Mouse (Mus musculus): ENCODE measurements at regions not wholly inside any gene's neighbourhood (a gene's known extent, or its start where the extent isn't known, plus 50 kb on each side); places are given as distances from the start of the nearest gene placed in this dataset.
A peak's percentile ranks its signal among the peaks of the same experiment; 100 is the strongest.

- 31% methylated on average over 3 of the region's 3 CpGs for WGBS
- no peak for DNase-seq
- H3K36me3 ChIP-seq (ENCODE audit: control insufficient read depth, insufficient read depth, low read length), result no peaks in the 10 kb centered on the region
- no peak overlapping the region for H3K4me3 ChIP-seq (ENCODE audit: insufficient read depth, low read depth, low read length)
- no peaks in the 10 kb centered on the region for H3K27me3 ChIP-seq (replicated peaks; ENCODE audit: control insufficient read depth, insufficient read depth, low read length)
- TF ChIP-seq CTCF (conservative IDR thresholded peaks at IDR 0.05; ENCODE audit: insufficient read depth, insufficient read length, low read depth, low read length) (no peak), POLR2A (IDR thresholded peaks at IDR 0.05; ENCODE audit: low read depth, low read length) (no peak)
- no peak overlapping the region for H3K27ac ChIP-seq (ENCODE audit: insufficient read depth, low read depth, low read length)
- H3K4me1 ChIP-seq (ENCODE audit: control insufficient read depth, insufficient read depth, low read length), result no peaks in the 10 kb centered on the region
Measured at GRCm38 (mm10) chr9:27242325-27242724, 56.7 kb upstream of the Igsf9b start.

- Histone ChIP-seq H3K4me1 (ENCODE audit: control insufficient read depth, insufficient read depth, low read length) (no peaks in the 10 kb centered on the region), H3K27me3 (replicated peaks; ENCODE audit: control insufficient read depth, insufficient read depth, low read length) (no peaks in the 10 kb centered on the region), H3K4me3 (ENCODE audit: insufficient read depth, low read depth, low read length) (no peak overlapping the region), H3K36me3 (ENCODE audit: control insufficient read depth, insufficient read depth, low read length) (no peaks in the 10 kb centered on the region), H3K27ac (ENCODE audit: insufficient read depth, low read depth, low read length) (no peak overlapping the region)
- no peak for TF ChIP-seq POLR2A (IDR thresholded peaks at IDR 0.05; ENCODE audit: low read depth, low read length)
- no peak for TF ChIP-seq CTCF (conservative IDR thresholded peaks at IDR 0.05; ENCODE audit: insufficient read depth, insufficient read length, low read depth, low read length)
- 72% methylated on average over 3 of the region's 3 CpGs for WGBS
- no peak for DNase-seq
Measured at GRCm38 (mm10) chr9:27240926-27241325, 58.1 kb upstream of the Igsf9b start.

- Histone ChIP-seq H3K36me3 (ENCODE audit: control insufficient read depth, insufficient read depth, low read length) (no peaks in the 10 kb centered on the region), H3K4me3 (ENCODE audit: insufficient read depth, low read depth, low read length) (no peak overlapping the region), H3K27me3 (replicated peaks; ENCODE audit: control insufficient read depth, insufficient read depth, low read length) (no peaks in the 10 kb centered on the region), H3K27ac (ENCODE audit: insufficient read depth, low read depth, low read length) (no peak overlapping the region), H3K4me1 (ENCODE audit: control insufficient read depth, insufficient read depth, low read length) (no peaks in the 10 kb centered on the region)
- TF ChIP-seq POLR2A (IDR thresholded peaks at IDR 0.05; ENCODE audit: low read depth, low read length), result no peak
- TF ChIP-seq CTCF (conservative IDR thresholded peaks at IDR 0.05; ENCODE audit: insufficient read depth, insufficient read length, low read depth, low read length), result no peak
- 77% methylated on average over 3 of the region's 3 CpGs for WGBS
- no peak for DNase-seq
Measured at GRCm38 (mm10) chr9:27240491-27240890, 58.5 kb upstream of the Igsf9b start.

GRCm38 (mm10) chr9:27232692-27233091, 66.3 kb upstream of the Igsf9b start:
- WGBS, result 85% methylated on average over 4 of the region's 4 CpGs
- no peak for DNase-seq
- Histone ChIP-seq H3K27ac (ENCODE audit: insufficient read depth, low read depth, low read length) (no peak overlapping the region), H3K27me3 (replicated peaks; ENCODE audit: control insufficient read depth, insufficient read depth, low read length) (no peaks in the 10 kb centered on the region), H3K4me3 (ENCODE audit: insufficient read depth, low read depth, low read length) (no peak overlapping the region), H3K4me1 (ENCODE audit: control insufficient read depth, insufficient read depth, low read length) (no peaks in the 10 kb centered on the region), H3K36me3 (ENCODE audit: control insufficient read depth, insufficient read depth, low read length) (no peaks in the 10 kb centered on the region)
- no peak for TF ChIP-seq POLR2A (IDR thresholded peaks at IDR 0.05; ENCODE audit: low read depth, low read length)
- no peak for TF ChIP-seq CTCF (conservative IDR thresholded peaks at IDR 0.05; ENCODE audit: insufficient read depth, insufficient read length, low read depth, low read length)

GRCm38 (mm10) chr9:27227458-27227857, 71.5 kb upstream of the Igsf9b start:
- Histone ChIP-seq H3K4me1 (ENCODE audit: control insufficient read depth, insufficient read depth, low read length) (no peaks in the 10 kb centered on the region), H3K36me3 (ENCODE audit: control insufficient read depth, insufficient read depth, low read length) (no peaks in the 10 kb centered on the region), H3K4me3 (ENCODE audit: insufficient read depth, low read depth, low read length) (no peak overlapping the region), H3K27ac (ENCODE audit: insufficient read depth, low read depth, low read length) (no peak overlapping the region), H3K27me3 (replicated peaks; ENCODE audit: control insufficient read depth, insufficient read depth, low read length) (no peaks in the 10 kb centered on the region)
- no peak for DNase-seq
- TF ChIP-seq CTCF (conservative IDR thresholded peaks at IDR 0.05; ENCODE audit: insufficient read depth, insufficient read length, low read depth, low read length) (no peak), POLR2A (IDR thresholded peaks at IDR 0.05; ENCODE audit: low read depth, low read length) (no peak)
- WGBS, result 91% methylated on average over 7 of the region's 7 CpGs

GRCm38 (mm10) chr9:27221183-27221582, 66.0 kb upstream of the Jam3 start:
- no peaks in the 10 kb centered on the region for H3K27me3 ChIP-seq (replicated peaks; ENCODE audit: control insufficient read depth, insufficient read depth, low read length)

GRCm38 (mm10) chr9:27216024-27216423, 60.8 kb upstream of the Jam3 start:
- TF ChIP-seq POLR2A (IDR thresholded peaks at IDR 0.05; ENCODE audit: low read depth, low read length) (no peak), CTCF (conservative IDR thresholded peaks at IDR 0.05; ENCODE audit: insufficient read depth, insufficient read length, low read depth, low read length) (no peak)
- WGBS, result 90% methylated on average over 7 of the region's 7 CpGs

More at GRCm38 (mm10) chr9:27221183-27221582, 66.0 kb upstream of the Jam3 start:
- WGBS, result 88% methylated on average over 7 of the region's 7 CpGs
- H3K4me3 ChIP-seq (ENCODE audit: insufficient read depth, low read depth, low read length), result no peak overlapping the region
- TF ChIP-seq CTCF (conservative IDR thresholded peaks at IDR 0.05; ENCODE audit: insufficient read depth, insufficient read length, low read depth, low read length) (no peak), POLR2A (IDR thresholded peaks at IDR 0.05; ENCODE audit: low read depth, low read length) (no peak)
- no peaks in the 10 kb centered on the region for H3K4me1 ChIP-seq (ENCODE audit: control insufficient read depth, insufficient read depth, low read length)
- H3K36me3 ChIP-seq (ENCODE audit: control insufficient read depth, insufficient read depth, low read length), result no peaks in the 10 kb centered on the region
- no peak overlapping the region for H3K27ac ChIP-seq (ENCODE audit: insufficient read depth, low read depth, low read length)
- no peak for DNase-seq

GRCm38 (mm10) chr9:27214023-27214422, 58.8 kb upstream of the Jam3 start:
- H3K36me3 ChIP-seq (ENCODE audit: control insufficient read depth, insufficient read depth, low read length), result no peaks in the 10 kb centered on the region
- H3K4me3 ChIP-seq (ENCODE audit: insufficient read depth, low read depth, low read length), result no peak overlapping the region
- no peaks in the 10 kb centered on the region for H3K4me1 ChIP-seq (ENCODE audit: control insufficient read depth, insufficient read depth, low read length)
- peak; percentile 22 for DNase-seq
- no peak overlapping the region for H3K27ac ChIP-seq (ENCODE audit: insufficient read depth, low read depth, low read length)
- no peaks in the 10 kb centered on the region for H3K27me3 ChIP-seq (replicated peaks; ENCODE audit: control insufficient read depth, insufficient read depth, low read length)
- WGBS, result 65% methylated on average over 3 of the region's 3 CpGs
- TF ChIP-seq CTCF (conservative IDR thresholded peaks at IDR 0.05; ENCODE audit: insufficient read depth, insufficient read length, low read depth, low read length) (no peak), POLR2A (IDR thresholded peaks at IDR 0.05; ENCODE audit: low read depth, low read length) (no peak)

More at GRCm38 (mm10) chr9:27216024-27216423, 60.8 kb upstream of the Jam3 start:
- DNase-seq, result no peak
- Histone ChIP-seq H3K27me3 (replicated peaks; ENCODE audit: control insufficient read depth, insufficient read depth, low read length) (no peaks in the 10 kb centered on the region), H3K4me1 (ENCODE audit: control insufficient read depth, insufficient read depth, low read length) (no peaks in the 10 kb centered on the region), H3K36me3 (ENCODE audit: control insufficient read depth, insufficient read depth, low read length) (no peaks in the 10 kb centered on the region), H3K4me3 (ENCODE audit: insufficient read depth, low read depth, low read length) (no peak overlapping the region), H3K27ac (ENCODE audit: insufficient read depth, low read depth, low read length) (no peak overlapping the region)
